Mouse (Mus musculus): ENCODE measurements around the gene Ankrd2. TPM values are rescaled to one million over a fixed set of nuclear protein-coding genes. Genes with fewer than 3 reads are reported as not detected.
A peak's percentile ranks its signal among the peaks of the same experiment; 100 is the strongest.

Ankrd2 gene
- total and polyA plus RNA-seq, 3 experiments = 0.20 to 0.42 TPM; not detected in 1

- Histone ChIP-seq H3K27ac (no peak overlapping the region), H3K4me3 (no peak overlapping the region), H3K79me2 (replicated peaks; ENCODE audit: control insufficient read depth, insufficient read depth, low read length) (no peaks in the 10 kb centered on the region), H3K36me3 (ENCODE audit: control insufficient read depth, insufficient read depth, low read length) (no peaks in the 10 kb centered on the region), H3K4me1 (ENCODE audit: control insufficient read depth, insufficient read depth, low read length) (peaks cover 17% of the 10 kb centered on the region), H3K9ac (ENCODE audit: low read depth, low read length) (no peak overlapping the region), H3K27me3 (ENCODE audit: control insufficient read depth, insufficient read depth, low read length) (no peaks in the 10 kb centered on the region)
- peak; percentile 84 to 90 for DNase-seq
- under 1% methylated on average over 5 of the region's 5 CpGs for WGBS
- intact Hi-C loops (cut with DNase I) = loop anchor here (1.0 to 5.0 kb wide), 4 partner anchors 45 to 128 kb away; partner anchors contain the start of genes Exosc1, Mms19, Pgam1 and Ubtd1
- TF ChIP-seq POLR2A (IDR thresholded peaks at IDR 0.05; ENCODE audit: insufficient read depth, low read depth, low read length) (no peak), CTCF (IDR thresholded peaks at IDR 0.05) (no peak; the same call in 1 of the 2 replicates), EP300 (IDR thresholded peaks at IDR 0.05; ENCODE audit: insufficient read depth, low read depth, low read length) (peak; percentile 94)
Observed at GRCm38 (mm10) chr19:42026158-42026557, 9.6 kb upstream of the Ankrd2 start.

- WGBS = 88% methylated on average over 5 of the region's 5 CpGs
- H3K79me2 ChIP-seq (replicated peaks; ENCODE audit: control insufficient read depth, insufficient read depth, low read length) = no peaks in the 10 kb centered on the region
- H3K27me3 ChIP-seq (ENCODE audit: control insufficient read depth, insufficient read depth, low read length) = no peaks in the 10 kb centered on the region
- no peak overlapping the region for H3K4me3 ChIP-seq
- TF ChIP-seq CTCF (IDR thresholded peaks at IDR 0.05) (no peak), EP300 (IDR thresholded peaks at IDR 0.05; ENCODE audit: insufficient read depth, low read depth, low read length) (no peak), POLR2A (IDR thresholded peaks at IDR 0.05; ENCODE audit: insufficient read depth, low read depth, low read length) (no peak)
- H3K27ac ChIP-seq = no peak overlapping the region
- H3K36me3 ChIP-seq (ENCODE audit: control insufficient read depth, insufficient read depth, low read length) = no peaks in the 10 kb centered on the region
- H3K9ac ChIP-seq (ENCODE audit: low read depth, low read length) = no peak overlapping the region
- peaks cover 6% of the 10 kb centered on the region for H3K4me1 ChIP-seq (ENCODE audit: control insufficient read depth, insufficient read depth, low read length)
- intact Hi-C loops (cut with DNase I) = no loop called here
- no peak for DNase-seq
Observed at GRCm38 (mm10) chr19:42031112-42031511, 4.7 kb upstream of the Ankrd2 start.

- WGBS = 75% methylated on average over 14 of the region's 14 CpGs
- H3K4me3 ChIP-seq = no peak overlapping the region
- no peaks in the 10 kb centered on the region for H3K27me3 ChIP-seq (ENCODE audit: control insufficient read depth, insufficient read depth, low read length)
- TF ChIP-seq POLR2A (IDR thresholded peaks at IDR 0.05; ENCODE audit: insufficient read depth, low read depth, low read length) = no peak
- TF ChIP-seq CTCF (IDR thresholded peaks at IDR 0.05) = no peak
- no peak for TF ChIP-seq EP300 (IDR thresholded peaks at IDR 0.05; ENCODE audit: insufficient read depth, low read depth, low read length)
- peaks cover 4% of the 10 kb centered on the region for H3K4me1 ChIP-seq (ENCODE audit: control insufficient read depth, insufficient read depth, low read length)
- DNase-seq = peak in 1 of 2 experiments; percentile 25
- H3K27ac ChIP-seq = no peak overlapping the region
- H3K9ac ChIP-seq (ENCODE audit: low read depth, low read length) = no peak overlapping the region
- H3K36me3 ChIP-seq (ENCODE audit: control insufficient read depth, insufficient read depth, low read length) = no peaks in the 10 kb centered on the region
- H3K79me2 ChIP-seq (replicated peaks; ENCODE audit: control insufficient read depth, insufficient read depth, low read length) = no peaks in the 10 kb centered on the region
- intact Hi-C loops (cut with DNase I) = no loop called here
Observed at GRCm38 (mm10) chr19:42033611-42034010, 2.2 kb upstream of the Ankrd2 start.

- Histone ChIP-seq H3K9ac (ENCODE audit: low read depth, low read length) (no peak overlapping the region), H3K79me2 (replicated peaks; ENCODE audit: control insufficient read depth, insufficient read depth, low read length) (no peaks in the 10 kb centered on the region), H3K4me3 (no peak overlapping the region), H3K4me1 (ENCODE audit: control insufficient read depth, insufficient read depth, low read length) (peaks cover 4% of the 10 kb centered on the region), H3K36me3 (ENCODE audit: control insufficient read depth, insufficient read depth, low read length) (no peaks in the 10 kb centered on the region), H3K27me3 (ENCODE audit: control insufficient read depth, insufficient read depth, low read length) (no peaks in the 10 kb centered on the region), H3K27ac (0 out of 2 replicates have a peak overlapping the region, but pooled peaks have one; percentile 6)
- 49% methylated on average over 9 of the region's 9 CpGs for WGBS
- TF ChIP-seq EP300 (IDR thresholded peaks at IDR 0.05; ENCODE audit: insufficient read depth, low read depth, low read length) (no peak), POLR2A (IDR thresholded peaks at IDR 0.05; ENCODE audit: insufficient read depth, low read depth, low read length) (no peak)
- peak in 1 of 2 experiments; percentile 17 for DNase-seq
- intact Hi-C loops (cut with DNase I) = no loop called here
Observed at GRCm38 (mm10) chr19:42034146-42034775, 1.5 kb upstream of the Ankrd2 start.

- DNase-seq = no peak
- intact Hi-C loops (cut with DNase I) = loop anchor here (1.0 to 5.0 kb wide), 3 partner anchors 34 to 132 kb away; no protein-coding TSS in a partner anchor
- Histone ChIP-seq H3K79me2 (replicated peaks; ENCODE audit: control insufficient read depth, insufficient read depth, low read length) (no peaks in the 10 kb centered on the region), H3K9ac (ENCODE audit: low read depth, low read length) (no peak overlapping the region), H3K27me3 (ENCODE audit: control insufficient read depth, insufficient read depth, low read length) (no peaks in the 10 kb centered on the region), H3K27ac (peak overlapping the region; percentile 22; the same call in 1 of the 2 replicates), H3K36me3 (ENCODE audit: control insufficient read depth, insufficient read depth, low read length) (no peaks in the 10 kb centered on the region), H3K4me3 (no peak overlapping the region), H3K4me1 (ENCODE audit: control insufficient read depth, insufficient read depth, low read length) (peaks cover 4% of the 10 kb centered on the region)
- TF ChIP-seq POLR2A (IDR thresholded peaks at IDR 0.05; ENCODE audit: insufficient read depth, low read depth, low read length) (no peak), EP300 (IDR thresholded peaks at IDR 0.05; ENCODE audit: insufficient read depth, low read depth, low read length) (no peak), CTCF (IDR thresholded peaks at IDR 0.05) (no peak)
- WGBS = 35% methylated on average over 11 of the region's 11 CpGs
Observed at GRCm38 (mm10) chr19:42034881-42035455, 832 bp upstream of the Ankrd2 start.

- WGBS = 51% methylated on average over 3 of the region's 3 CpGs
- no peak for DNase-seq
Observed at GRCm38 (mm10) chr19:42036357-42036756, 557 bp downstream of the Ankrd2 start.

More at GRCm38 (mm10) chr19:42036357-42036756, 557 bp downstream of the Ankrd2 start:
- peaks cover 4% of the 10 kb centered on the region for H3K4me1 ChIP-seq (ENCODE audit: control insufficient read depth, insufficient read depth, low read length)
- no peak overlapping the region for H3K9ac ChIP-seq (ENCODE audit: low read depth, low read length)
- TF ChIP-seq EP300 (IDR thresholded peaks at IDR 0.05; ENCODE audit: insufficient read depth, low read depth, low read length) (no peak), POLR2A (IDR thresholded peaks at IDR 0.05; ENCODE audit: insufficient read depth, low read depth, low read length) (no peak), CTCF (IDR thresholded peaks at IDR 0.05) (no peak)
- no peak overlapping the region for H3K27ac ChIP-seq
- no peaks in the 10 kb centered on the region for H3K27me3 ChIP-seq (ENCODE audit: control insufficient read depth, insufficient read depth, low read length)
- no peaks in the 10 kb centered on the region for H3K79me2 ChIP-seq (replicated peaks; ENCODE audit: control insufficient read depth, insufficient read depth, low read length)
- intact Hi-C loops (cut with DNase I) = loop anchor here (5.0 kb wide), 2 partner anchors 116 to 131 kb away; no protein-coding TSS in a partner anchor
- no peak overlapping the region for H3K4me3 ChIP-seq
- H3K36me3 ChIP-seq (ENCODE audit: control insufficient read depth, insufficient read depth, low read length) = no peaks in the 10 kb centered on the region

Measured in heart, adult 2 months (tissue).